In genomic region chrX:56276348-56276747, GRCm38 (mm10) we compare ENCODE assay signal across 9 mouse cellular contexts.
A peak's percentile ranks its signal among the peaks of the same experiment; 100 is the strongest.
DNase-seq lines count a peak whose midpoint lies in the region; TF ChIP-seq lines count a peak whose summit lies in the region.
"Had no signal": no experiment of that assay in that cellular context is flagged by ENCODE, and none has a peak within 500 bp of the region (broad histone marks: within the 10 kb centered on the region; RNA-seq: fewer than 3 reads in every experiment).

No protein-coding gene starts in this region.

- peak; percentile 1 for DNase-seq in kidney, adult 2 months
- DNase-seq in kidney, adult 18-20 months = no peak
- DNase-seq in right cerebral cortex, adult 2 months (ENCODE audit: low spot score in 2 of 2) = peak; percentile 3 to 6
- DNase-seq in right cerebral cortex, postnatal 36 days (ENCODE audit: low spot score in 2 of 2) = no peak
- DNase-seq in adrenal gland, postnatal 25 days = peak; percentile 15
- peak; percentile 10 for DNase-seq in mesoderm, embryonic 11.5 days (ENCODE audit: low read depth, low spot score)
- DNase-seq in frontal cortex, postnatal 25 days (ENCODE audit: low spot score in 2 of 2) = no peak
- no peak for DNase-seq in urinary bladder, postnatal 36 days (ENCODE audit: low spot score in 2 of 2)

- H3K36me3 ChIP-seq in kidney, adult 2 months (ENCODE audit: control insufficient read depth, insufficient read depth, low read length) = no peaks in the 10 kb centered on the region
- H3K36me3 ChIP-seq: limb, embryonic 12.5 days had no signal

- no peak overlapping the region for H3K27ac ChIP-seq in kidney, adult 2 months (ENCODE audit: insufficient read depth, low read depth, low read length)
- H3K27ac ChIP-seq: limb, embryonic 12.5 days had no signal

- no peak for TF ChIP-seq CTCF in kidney, adult 2 months (conservative IDR thresholded peaks at IDR 0.05; ENCODE audit: insufficient read depth, insufficient read length, low read depth, low read length)

- no peak for TF ChIP-seq POLR2A in kidney, adult 2 months (IDR thresholded peaks at IDR 0.05; ENCODE audit: low read depth, low read length)

- no peak overlapping the region for H3K4me3 ChIP-seq in kidney, adult 2 months (ENCODE audit: insufficient read depth, low read depth, low read length)
- H3K4me3 ChIP-seq: limb, embryonic 12.5 days had no signal

- H3K27me3 ChIP-seq in kidney, adult 2 months (replicated peaks; ENCODE audit: control insufficient read depth, insufficient read depth, low read length) = no peaks in the 10 kb centered on the region
- H3K27me3 ChIP-seq: limb, embryonic 12.5 days had no signal

- no peaks in the 10 kb centered on the region for H3K4me1 ChIP-seq in kidney, adult 2 months (ENCODE audit: control insufficient read depth, insufficient read depth, low read length)
- H3K4me1 ChIP-seq: limb, embryonic 12.5 days had no signal

Comparison
In these comparisons a context has a peak if more than half of its experiments do, and no peak if none do; other contexts are left out.
1. DNase-seq: peak in kidney, adult 2 months (single experiment), right cerebral cortex, adult 2 months (2 of 2), adrenal gland, postnatal 25 days (single experiment) and mesoderm, embryonic 11.5 days (single experiment); none in kidney, adult 18-20 months (single experiment), right cerebral cortex, postnatal 36 days (0 of 2), frontal cortex, postnatal 25 days (0 of 2) and urinary bladder, postnatal 36 days (0 of 2).